In genomic region chr13:46948027-46948426, GRCm38 (mm10) we compare ENCODE assay signal across 26 mouse cellular contexts. TPM values are rescaled to one million over a fixed set of nuclear protein-coding genes. Genes with fewer than 3 reads are reported as not detected.
DNase-seq lines count a peak whose midpoint lies in the region; ATAC-seq and TF ChIP-seq lines count a peak whose summit lies in the region.
"Had no signal": no experiment of that assay in that cellular context is flagged by ENCODE, and none has a peak within 500 bp of the region (broad histone marks: within the 10 kb centered on the region; RNA-seq: fewer than 3 reads in every experiment).

No protein-coding gene starts in this region.

- H3K27me3 ChIP-seq in megakaryocyte, embryonic 14.5 days (replicated peaks) = peaks cover 10% of the 10 kb centered on the region
- H3K27me3 ChIP-seq: embryonic facial prominence, embryonic 15.5 days; forebrain, embryonic 13.5 days; liver, embryonic 12.5 days; neural tube, embryonic 12.5 days had no signal

- no peak overlapping the region for H3K9ac ChIP-seq in ES-E14 (ENCODE audit: insufficient read depth, low read depth, low read length, poor library complexity, severe bottlenecking)
- H3K9ac ChIP-seq: embryonic facial prominence, embryonic 15.5 days; forebrain, embryonic 13.5 days; liver, embryonic 12.5 days; liver, postnatal 0 days; neural tube, embryonic 12.5 days had no signal

- no peaks in the 10 kb centered on the region for H3K36me3 ChIP-seq in megakaryocyte, embryonic 14.5 days (replicated peaks; ENCODE audit: low read length)
- H3K36me3 ChIP-seq in ES-E14 (ENCODE audit: control insufficient read depth, insufficient read depth, low read length, poor library complexity, severe bottlenecking) = no peaks in the 10 kb centered on the region
- H3K36me3 ChIP-seq: embryonic facial prominence, embryonic 15.5 days; liver, embryonic 12.5 days; neural tube, embryonic 12.5 days had no signal

- ATAC-seq in megakaryocyte, adult 5-6 weeks (ENCODE audit: poor library complexity, severe bottlenecking) = no peak
- ATAC-seq: forebrain, embryonic 13.5 days; hindbrain, embryonic 16.5 days; intestine, postnatal 0 days; liver, embryonic 12.5 days; liver, postnatal 0 days; midbrain, embryonic 16.5 days had no signal

- in situ Hi-C loops in ES-E14 (cut with MboI; ENCODE audit: low sequenced_read_pairs in 2 of 2, unreplicated experiment in 2 of 2) = no loop called here

- peak overlapping the region; percentile 46 for H3K4me3 ChIP-seq in megakaryocyte, embryonic 14.5 days (replicated peaks)
- H3K4me3 ChIP-seq in ES-E14 (ENCODE audit: insufficient read depth in 1 of 2, low read depth in 1 of 2, low read length in 2 of 2, poor library complexity in 1 of 2, severe bottlenecking in 1 of 2) = no peak overlapping the region
- H3K4me3 ChIP-seq: embryonic facial prominence, embryonic 15.5 days; forebrain, embryonic 13.5 days; layer of hippocampus, adult 2 months; liver, embryonic 12.5 days; myocyte; neural tube, embryonic 12.5 days had no signal

- H3K27ac ChIP-seq in ES-E14 (ENCODE audit: insufficient read depth, low read depth, low read length, poor library complexity, severe bottlenecking) = no peak overlapping the region
- H3K27ac ChIP-seq: embryonic facial prominence, embryonic 15.5 days; forebrain, embryonic 13.5 days; layer of hippocampus, adult 2 months; liver, embryonic 12.5 days; neural tube, embryonic 12.5 days had no signal

- DNase-seq in CD4-positive, CD25-positive, alpha-beta regulatory T cell, adult 2 months (ENCODE audit: low read depth, low spot score) = peak; percentile 72
- DNase-seq in ES-E14 (ENCODE audit: low read depth, low spot score) = no peak
- peak; percentile 32 for DNase-seq in induced T-regulatory cell, adult 2 months (ENCODE audit: low read depth)
- no peak for DNase-seq in left cerebral cortex, adult 11 months (ENCODE audit: low spot score)
- no peak for DNase-seq in kidney, postnatal 25 days
- DNase-seq: adrenal gland, postnatal 25 days; cerebellum, adult 11-12 months; cerebellum, postnatal 10 days; gastrocnemius, postnatal 10 days; kidney, postnatal 36 days; left cerebral cortex, postnatal 4 days; liver, postnatal 0 days; lung, postnatal 36 days; right cerebral cortex, adult 18-20 months; spleen, adult 18-20 months had no signal

- no peaks in the 10 kb centered on the region; the same call in 1 of the 2 replicates for H3K9me3 ChIP-seq in megakaryocyte, embryonic 14.5 days
- no peaks in the 10 kb centered on the region for H3K9me3 ChIP-seq in ES-E14 (ENCODE audit: control insufficient read depth, insufficient read depth, low read depth, low read length)
- H3K9me3 ChIP-seq: embryonic facial prominence, embryonic 15.5 days; forebrain, embryonic 13.5 days; liver, embryonic 12.5 days; neural tube, embryonic 12.5 days had no signal

- peaks cover 26% of the 10 kb centered on the region for H3K4me1 ChIP-seq in megakaryocyte, embryonic 14.5 days
- H3K4me1 ChIP-seq in ES-E14 (ENCODE audit: control insufficient read depth in 2 of 2, insufficient read depth in 2 of 2, low read length in 2 of 2, poor library complexity in 1 of 2) = peaks cover 4 to 14% of the 10 kb centered on the region in 2 experiments; a peak in 3 of 4 replicates

TF ChIP-seq in ES-E14, 5 proteins besides CTCF, POLR2A, EP300 and RAD21:
- TF ChIP-seq ZNF384 (IDR thresholded peaks at IDR 0.05; ENCODE audit: low read depth, low read length) (peak; percentile 58), ZC3H11A (IDR thresholded peaks at IDR 0.05; ENCODE audit: borderline replicate concordance, low read depth, low read length) (no peak)
TF ChIP-seq in ES-E14: peak in this region for 1.

RNA-seq across cellular contexts. Expression of gene Kif13a, which starts 18.4 kb away (rescaled TPM):
- 0.78 and 4.7 TPM in 2 replicates for polyA plus RNA-seq in megakaryocyte, embryonic 14.5 days (2012; ENCODE audit: insufficient read depth, low replicate concordance)
- 21.2 and 25.8 TPM in 2 replicates for total RNA-seq in megakaryocyte, adult 5-6 weeks (2015)
- 46.9 and 47.5 TPM in 2 replicates for total RNA-seq in megakaryocyte, adult 5-6 weeks (2017)
- 23.6 and 27.4 TPM in 2 replicates for total RNA-seq in ES-E14 (2012; rRNA removed)

Comparison
In these comparisons a context has a peak if more than half of its experiments do, and no peak if none do; other contexts are left out.
1. DNase-seq: peak in CD4-positive, CD25-positive, alpha-beta regulatory T cell, adult 2 months (single experiment) and induced T-regulatory cell, adult 2 months (single experiment); none in ES-E14 (single experiment), left cerebral cortex, adult 11 months (single experiment) and kidney, postnatal 25 days (0 of 2).